Mouse (Mus musculus): ENCODE data around the gene Olfr305. TPM values are rescaled to one million over a fixed set of nuclear protein-coding genes. Genes with fewer than 3 reads are reported as not detected.
"Not testable (repeated sequence)": the region's sequence is repeated elsewhere in the genome, so short reads cannot be mapped to it uniquely, and the experiment has no call there.

Gene Olfr305
- polyA plus RNA-seq (2014; fragmentation: Nextera tagmentation; extraction: Ambion mirVana) = not detected in 2 replicates

- no peaks in the 10 kb centered on the region for H3K9me3 ChIP-seq (ENCODE audit: control insufficient read depth, low read length)
- no peaks in the 10 kb centered on the region for H3K4me1 ChIP-seq (ENCODE audit: control insufficient read depth, insufficient read depth, low read length)
- DNase-seq (ENCODE audit: low spot score) = no peak
These were observed at the start of gene Olfr305 for GRCm38 (mm10) chr7:86366828-86367227. Gene Olfr305, minus strand, starts transcription at chr7:86366928.

GRCm38 (mm10) chr7:86403546-86403945, 36.8 kb upstream of the Olfr305 start, which contains the start of gene Olfr301:
Gene Olfr301, plus strand, starts transcription at chr7:86403846.
- Histone ChIP-seq H3K36me3 (ENCODE audit: control insufficient read depth, insufficient read depth, low read length) (no peaks in the 10 kb centered on the region), H3K4me1 (ENCODE audit: control insufficient read depth, insufficient read depth, low read length) (no peaks in the 10 kb centered on the region), H3K27ac (ENCODE audit: low read depth, low read length) (no peak within 1 kb of the TSS), H3K4me2 (ENCODE audit: low read depth) (no peak within 1 kb of the TSS), H3K27me3 (ENCODE audit: control insufficient read depth, insufficient read depth, low read length) (no peaks in the 10 kb centered on the region), H3K9ac (ENCODE audit: low read length) (no peak within 1 kb of the TSS), H3K4me3 (ENCODE audit: low read depth, low read length) (no peak within 1 kb of the TSS), H3K9me3 (ENCODE audit: control insufficient read depth, low read length) (no peaks in the 10 kb centered on the region)
- 92% methylated on average over 2 of the region's 2 CpGs for WGBS
- DNase-seq (ENCODE audit: low spot score) = no peak
- no peak for ATAC-seq (ENCODE audit: insufficient read depth, low FRiP score, low TSS enrichment)

More at GRCm38 (mm10) chr7:86366828-86367227, at the start of gene Olfr305:
- no peak within 1 kb of the TSS for H3K9ac ChIP-seq (ENCODE audit: low read length)
- WGBS = 88% methylated on average over 1 of the region's 1 CpGs
- H3K4me3 ChIP-seq (ENCODE audit: low read depth, low read length) = no peak within 1 kb of the TSS
- no peak within 1 kb of the TSS for H3K4me2 ChIP-seq (ENCODE audit: low read depth)
- no peaks in the 10 kb centered on the region for H3K27me3 ChIP-seq (ENCODE audit: control insufficient read depth, insufficient read depth, low read length)
- H3K36me3 ChIP-seq (ENCODE audit: control insufficient read depth, insufficient read depth, low read length) = no peaks in the 10 kb centered on the region
- no peak for ATAC-seq (ENCODE audit: insufficient read depth, low FRiP score, low TSS enrichment)
- H3K27ac ChIP-seq (ENCODE audit: low read depth, low read length) = no peak within 1 kb of the TSS

GRCm38 (mm10) chr7:86397689-86398088, 31.0 kb upstream of the Olfr305 start, which contains the start of gene Olfr303:
Gene Olfr303, minus strand, starts transcription at chr7:86397789.
- Histone ChIP-seq H3K9me3 (ENCODE audit: control insufficient read depth, low read length) (no peaks in the 10 kb centered on the region), H3K4me2 (ENCODE audit: low read depth) (no peak within 1 kb of the TSS), H3K4me1 (ENCODE audit: control insufficient read depth, insufficient read depth, low read length) (no peaks in the 10 kb centered on the region), H3K36me3 (ENCODE audit: control insufficient read depth, insufficient read depth, low read length) (no peaks in the 10 kb centered on the region), H3K27me3 (ENCODE audit: control insufficient read depth, insufficient read depth, low read length) (no peaks in the 10 kb centered on the region), H3K4me3 (ENCODE audit: low read depth, low read length) (no peak within 1 kb of the TSS), H3K9ac (ENCODE audit: low read length) (no peak within 1 kb of the TSS), H3K27ac (ENCODE audit: low read depth, low read length) (no peak within 1 kb of the TSS)
- no peak for DNase-seq (ENCODE audit: low spot score)
- ATAC-seq (ENCODE audit: insufficient read depth, low FRiP score, low TSS enrichment) = no peak

GRCm38 (mm10) chr7:86386558-86386957, 19.8 kb upstream of the Olfr305 start, which contains the start of gene Olfr304:
Gene Olfr304, minus strand, starts transcription at chr7:86386658.
- Histone ChIP-seq H3K4me3 (ENCODE audit: low read depth, low read length) (no peak within 1 kb of the TSS), H3K9ac (ENCODE audit: low read length) (no peak within 1 kb of the TSS), H3K27ac (ENCODE audit: low read depth, low read length) (no peak within 1 kb of the TSS), H3K27me3 (ENCODE audit: control insufficient read depth, insufficient read depth, low read length) (no peaks in the 10 kb centered on the region), H3K9me3 (ENCODE audit: control insufficient read depth, low read length) (no peaks in the 10 kb centered on the region), H3K4me2 (ENCODE audit: low read depth) (no peak within 1 kb of the TSS), H3K36me3 (ENCODE audit: control insufficient read depth, insufficient read depth, low read length) (no peaks in the 10 kb centered on the region), H3K4me1 (ENCODE audit: control insufficient read depth, insufficient read depth, low read length) (no peaks in the 10 kb centered on the region)
- ATAC-seq (ENCODE audit: insufficient read depth, low FRiP score, low TSS enrichment) = no peak
- DNase-seq (ENCODE audit: low spot score) = no peak
- 76% methylated on average over 1 of the region's 1 CpGs for WGBS

- Histone ChIP-seq H3K36me3 (ENCODE audit: control insufficient read depth, insufficient read depth, low read length) (no peaks in the 10 kb centered on the region), H3K4me2 (ENCODE audit: low read depth) (no peak overlapping the region), H3K9ac (ENCODE audit: low read length) (no peak overlapping the region), H3K27me3 (ENCODE audit: control insufficient read depth, insufficient read depth, low read length) (no peaks in the 10 kb centered on the region), H3K9me3 (ENCODE audit: control insufficient read depth, low read length) (no peaks in the 10 kb centered on the region), H3K4me1 (ENCODE audit: control insufficient read depth, insufficient read depth, low read length) (no peaks in the 10 kb centered on the region), H3K4me3 (ENCODE audit: low read depth, low read length) (no peak overlapping the region), H3K27ac (ENCODE audit: low read depth, low read length) (no peak overlapping the region)
- WGBS = 73% methylated on average over 3 of the region's 3 CpGs
- no peak for DNase-seq (ENCODE audit: low spot score)
- no peak for ATAC-seq (ENCODE audit: insufficient read depth, low FRiP score, low TSS enrichment)
These were observed 19.0 kb upstream of the Olfr305 start for GRCm38 (mm10) chr7:86385769-86386168.

- not testable (repeated sequence) for H3K36me3 ChIP-seq (ENCODE audit: control insufficient read depth, insufficient read depth, low read length); H3K27ac ChIP-seq (ENCODE audit: low read depth, low read length); H3K4me2 ChIP-seq (ENCODE audit: low read depth); H3K4me3 ChIP-seq (ENCODE audit: low read depth, low read length); ATAC-seq (ENCODE audit: insufficient read depth, low FRiP score, low TSS enrichment); DNase-seq (ENCODE audit: low spot score); H3K4me1 ChIP-seq (ENCODE audit: control insufficient read depth, insufficient read depth, low read length); H3K9ac ChIP-seq (ENCODE audit: low read length); H3K9me3 ChIP-seq (ENCODE audit: control insufficient read depth, low read length); H3K27me3 ChIP-seq (ENCODE audit: control insufficient read depth, insufficient read depth, low read length)
- 91% methylated on average over 9 of the region's 9 CpGs for WGBS
These were observed 20.4 kb downstream of the Olfr305 start for GRCm38 (mm10) chr7:86346296-86346695.

- no peak overlapping the region for H3K9ac ChIP-seq (ENCODE audit: low read length)
- WGBS = 73% methylated on average over 3 of the region's 3 CpGs
- H3K27ac ChIP-seq (ENCODE audit: low read depth, low read length) = no peak overlapping the region
- no peaks in the 10 kb centered on the region for H3K27me3 ChIP-seq (ENCODE audit: control insufficient read depth, insufficient read depth, low read length)
- no peak overlapping the region for H3K4me3 ChIP-seq (ENCODE audit: low read depth, low read length)
- DNase-seq (ENCODE audit: low spot score) (no peak), ATAC-seq (ENCODE audit: insufficient read depth, low FRiP score, low TSS enrichment) (no peak)
- H3K36me3 ChIP-seq (ENCODE audit: control insufficient read depth, insufficient read depth, low read length) = no peaks in the 10 kb centered on the region
- H3K9me3 ChIP-seq (ENCODE audit: control insufficient read depth, low read length) = no peaks in the 10 kb centered on the region
- no peaks in the 10 kb centered on the region for H3K4me1 ChIP-seq (ENCODE audit: control insufficient read depth, insufficient read depth, low read length)
- no peak overlapping the region for H3K4me2 ChIP-seq (ENCODE audit: low read depth)
These were observed 22.5 kb downstream of the Olfr305 start for GRCm38 (mm10) chr7:86344253-86344652.

- no peak for DNase-seq (ENCODE audit: low spot score)
- no peaks in the 10 kb centered on the region for H3K4me1 ChIP-seq (ENCODE audit: control insufficient read depth, insufficient read depth, low read length)
- 80% methylated on average over 14 of the region's 14 CpGs for WGBS
- no peaks in the 10 kb centered on the region for H3K36me3 ChIP-seq (ENCODE audit: control insufficient read depth, insufficient read depth, low read length)
- no peaks in the 10 kb centered on the region for H3K27me3 ChIP-seq (ENCODE audit: control insufficient read depth, insufficient read depth, low read length)
- no peak overlapping the region for H3K4me3 ChIP-seq (ENCODE audit: low read depth, low read length)
- H3K9me3 ChIP-seq (ENCODE audit: control insufficient read depth, low read length) = no peaks in the 10 kb centered on the region
- ATAC-seq (ENCODE audit: insufficient read depth, low FRiP score, low TSS enrichment) = no peak
- H3K4me2 ChIP-seq (ENCODE audit: low read depth) = no peak overlapping the region
- no peak overlapping the region for H3K27ac ChIP-seq (ENCODE audit: low read depth, low read length)
- no peak overlapping the region for H3K9ac ChIP-seq (ENCODE audit: low read length)
These were observed 23.7 kb downstream of the Olfr305 start for GRCm38 (mm10) chr7:86342881-86343565.

- no peak for ATAC-seq (ENCODE audit: insufficient read depth, low FRiP score, low TSS enrichment)
- no peak within 1 kb of the TSS for H3K27ac ChIP-seq (ENCODE audit: low read depth, low read length)
- no peak for DNase-seq (ENCODE audit: low spot score)
- no peaks in the 10 kb centered on the region for H3K9me3 ChIP-seq (ENCODE audit: control insufficient read depth, low read length)
- H3K4me2 ChIP-seq (ENCODE audit: low read depth) = no peak within 1 kb of the TSS
- H3K4me1 ChIP-seq (ENCODE audit: control insufficient read depth, insufficient read depth, low read length) = no peaks in the 10 kb centered on the region
- no peak within 1 kb of the TSS for H3K9ac ChIP-seq (ENCODE audit: low read length)
- WGBS = 80% methylated on average over 1 of the region's 1 CpGs
- no peaks in the 10 kb centered on the region for H3K27me3 ChIP-seq (ENCODE audit: control insufficient read depth, insufficient read depth, low read length)
- no peak within 1 kb of the TSS for H3K4me3 ChIP-seq (ENCODE audit: low read depth, low read length)
- H3K36me3 ChIP-seq (ENCODE audit: control insufficient read depth, insufficient read depth, low read length) = no peaks in the 10 kb centered on the region
These were observed 29.2 kb downstream of the Olfr305 start, which contains the start of gene Olfr307 for GRCm38 (mm10) chr7:86337486-86337885. Gene Olfr307, minus strand, starts transcription at chr7:86337586.
